Mouse (Mus musculus): ENCODE measurements at regions not wholly inside any gene's neighbourhood (a gene's known extent, or its start where the extent isn't known, plus 50 kb on each side); places are given as distances from the start of the nearest gene placed in this dataset.
A peak's percentile ranks its signal among the peaks of the same experiment; 100 is the strongest.

GRCm38 (mm10) chr12:54459462-54460134, 196.8 kb downstream of the Sptssa start:
- DNase-seq: no peak
- intact Hi-C loops (cut with DNase I): no loop called here

GRCm38 (mm10) chr12:54456731-54457130, 199.6 kb downstream of the Sptssa start:
- no peak for DNase-seq
- intact Hi-C loops (cut with DNase I): no loop called here

GRCm38 (mm10) chr12:54454606-54455005, 201.8 kb downstream of the Sptssa start:
- DNase-seq: no peak
- intact Hi-C loops (cut with DNase I): no loop called here

DNA sequence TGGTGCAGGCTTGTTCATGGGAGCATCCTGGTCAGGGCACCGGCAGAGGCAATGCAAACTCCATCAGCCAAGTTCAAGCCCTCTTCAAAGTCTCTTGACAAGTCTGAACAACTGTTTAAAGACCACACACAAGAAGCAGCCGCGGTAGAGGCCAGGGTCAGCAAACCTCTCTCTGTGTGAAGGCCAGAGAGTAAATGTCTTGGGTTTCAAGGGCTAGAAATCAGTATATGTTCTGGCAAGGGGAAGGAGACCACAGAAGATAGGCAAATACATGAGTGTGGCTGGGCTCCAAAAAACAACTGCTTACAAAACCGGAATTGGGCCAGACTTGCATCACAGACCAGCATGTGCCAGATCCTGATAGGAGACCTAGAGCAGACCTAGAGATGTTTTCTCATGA, 203.0 kb downstream of the Sptssa start:
- no peak for DNase-seq
- intact Hi-C loops (cut with DNase I): no loop called here

GRCm38 (mm10) chr12:54450369-54450768, 206.0 kb downstream of the Sptssa start:
- DNase-seq: no peak
- intact Hi-C loops (cut with DNase I): no loop called here

GRCm38 (mm10) chr12:54448221-54448620, 208.2 kb downstream of the Sptssa start:
- intact Hi-C loops (cut with DNase I): no loop called here
- no peak for DNase-seq

DNA sequence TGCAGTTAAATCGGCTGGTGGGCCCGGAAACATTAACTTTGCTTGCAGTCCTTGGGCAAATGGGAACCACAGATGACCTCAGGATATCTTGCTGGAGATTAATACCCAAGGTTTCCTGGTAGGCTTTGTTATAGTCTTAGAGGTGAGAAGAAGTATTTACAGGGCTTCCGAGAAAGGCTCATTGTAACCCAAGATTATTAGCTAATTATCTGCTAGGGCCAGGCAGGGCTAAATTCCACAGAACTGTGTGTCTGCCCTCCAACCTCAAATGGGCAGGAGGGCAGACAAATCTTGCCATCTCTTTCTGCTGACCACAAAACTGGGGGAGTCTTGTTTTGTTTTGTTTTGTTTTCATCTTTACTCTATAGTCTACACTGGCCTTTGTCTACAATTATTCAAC, 209.0 kb downstream of the Sptssa start:
- intact Hi-C loops (cut with DNase I): no loop called here
- no peak for DNase-seq

- DNase-seq: no peak
- intact Hi-C loops (cut with DNase I): no loop called here
Observed at GRCm38 (mm10) chr12:54446356-54446755, 210.0 kb downstream of the Sptssa start.

DNA sequence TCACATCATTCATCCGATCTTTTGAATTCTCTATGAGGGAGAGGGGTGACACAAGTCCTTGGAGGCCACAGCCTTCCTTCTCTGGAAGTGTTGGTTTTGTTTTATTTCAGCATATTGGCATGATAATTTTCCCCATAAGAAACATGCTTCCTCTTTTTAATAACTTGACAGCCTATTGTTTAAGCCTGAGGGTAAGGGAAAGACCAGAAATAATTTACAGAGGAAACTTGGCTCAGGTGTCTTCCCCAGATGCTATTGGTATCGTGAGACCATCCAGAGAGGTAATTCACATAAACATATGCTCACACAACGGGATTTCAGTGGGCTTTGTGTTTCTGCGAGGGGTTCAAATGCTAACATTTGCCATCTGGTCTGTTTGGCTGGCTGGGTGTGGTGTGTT, 212.0 kb downstream of the Sptssa start:
- DNase-seq: no peak
- intact Hi-C loops (cut with DNase I): no loop called here

GRCm38 (mm10) chr12:54443285-54443684, 213.1 kb downstream of the Sptssa start:
- intact Hi-C loops (cut with DNase I): no loop called here
- DNase-seq: no peak

DNA sequence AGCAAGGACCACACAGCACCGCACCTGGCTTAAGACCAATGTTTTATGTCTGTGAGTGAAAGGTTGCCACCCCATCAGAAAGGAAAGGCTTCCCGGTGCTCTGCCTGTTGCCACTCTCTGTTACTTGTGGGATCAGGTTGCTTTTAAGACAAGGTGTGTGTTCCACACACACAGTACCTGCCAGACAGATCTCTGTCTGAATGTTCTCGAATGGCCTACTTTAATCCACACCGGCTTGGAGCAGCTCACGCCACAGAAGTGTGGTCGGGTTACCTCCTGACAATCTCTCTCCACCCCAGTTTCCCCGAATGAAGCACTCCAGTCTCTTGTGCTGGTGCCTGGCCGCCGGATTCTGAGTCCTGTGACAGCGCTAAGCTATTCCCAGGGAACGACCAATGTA, 214.0 kb downstream of the Sptssa start:
- no peak for DNase-seq
- intact Hi-C loops (cut with DNase I): no loop called here

DNA sequence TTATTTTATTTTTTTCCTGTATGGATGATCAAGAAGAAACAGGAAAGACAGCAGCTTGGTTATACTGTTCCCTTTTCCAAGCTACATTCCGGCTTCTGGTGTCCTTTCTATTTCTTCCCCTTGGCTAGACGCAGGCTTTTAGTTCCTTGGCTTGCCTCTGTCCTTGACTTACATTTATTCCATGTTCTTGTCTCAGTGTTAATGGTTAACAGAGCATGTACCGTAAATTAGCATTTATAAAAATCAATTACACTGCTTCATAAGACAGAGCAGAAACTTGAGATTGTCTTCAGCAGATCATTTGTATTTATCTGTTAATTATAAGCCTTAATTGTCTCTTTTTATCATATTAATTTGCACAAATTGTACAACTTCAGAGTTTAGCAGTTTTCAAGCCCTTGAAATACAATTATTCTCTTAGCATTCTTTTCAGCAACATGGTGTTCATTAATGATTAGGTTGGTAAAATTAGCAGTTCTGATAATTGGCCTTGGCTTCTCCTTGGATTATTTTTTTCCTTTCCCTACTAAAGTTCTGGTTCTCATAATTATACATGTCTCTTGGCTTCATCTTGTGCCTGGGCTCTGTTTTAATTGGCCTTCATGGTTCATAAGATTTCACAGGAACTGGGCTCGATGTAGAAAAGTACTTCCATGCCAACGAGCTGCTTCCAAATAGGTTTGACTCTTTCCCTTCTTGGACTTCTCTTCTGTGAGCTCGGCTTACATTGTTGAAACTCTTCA, 215.4 kb downstream of the Sptssa start:
- no peak for DNase-seq
- intact Hi-C loops (cut with DNase I): no loop called here

GRCm38 (mm10) chr12:54438793-54439192, 217.6 kb downstream of the Sptssa start:
- intact Hi-C loops (cut with DNase I): no loop called here
- DNase-seq: no peak

- intact Hi-C loops (cut with DNase I): no loop called here
- DNase-seq: no peak
Observed at GRCm38 (mm10) chr12:54425236-54425635, 221.6 kb upstream of the Egln3 start.

- no peak for DNase-seq
- intact Hi-C loops (cut with DNase I): no loop called here
Observed at GRCm38 (mm10) chr12:54414829-54415228, 211.2 kb upstream of the Egln3 start.

DNA sequence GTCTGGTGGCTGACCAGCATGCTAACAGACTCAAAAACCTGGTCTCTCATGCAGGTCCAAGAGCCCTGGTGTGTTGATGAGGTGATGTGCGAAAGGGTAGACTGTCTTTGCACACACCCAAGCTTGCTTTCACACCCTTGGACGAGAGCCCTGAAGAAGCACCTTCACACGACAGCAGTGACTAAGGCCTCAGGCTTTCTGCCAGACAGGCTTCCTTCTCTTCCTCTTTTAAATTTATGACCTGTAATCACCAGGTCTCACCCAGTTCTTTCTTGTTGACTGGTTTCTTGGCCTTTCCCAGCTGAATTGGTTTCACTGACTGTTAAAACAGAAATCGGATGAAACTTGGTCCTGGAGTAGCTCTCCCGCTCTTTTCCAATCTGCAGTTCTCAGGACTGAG, 210.5 kb upstream of the Egln3 start:
- no peak for DNase-seq
- intact Hi-C loops (cut with DNase I): no loop called here

DNA sequence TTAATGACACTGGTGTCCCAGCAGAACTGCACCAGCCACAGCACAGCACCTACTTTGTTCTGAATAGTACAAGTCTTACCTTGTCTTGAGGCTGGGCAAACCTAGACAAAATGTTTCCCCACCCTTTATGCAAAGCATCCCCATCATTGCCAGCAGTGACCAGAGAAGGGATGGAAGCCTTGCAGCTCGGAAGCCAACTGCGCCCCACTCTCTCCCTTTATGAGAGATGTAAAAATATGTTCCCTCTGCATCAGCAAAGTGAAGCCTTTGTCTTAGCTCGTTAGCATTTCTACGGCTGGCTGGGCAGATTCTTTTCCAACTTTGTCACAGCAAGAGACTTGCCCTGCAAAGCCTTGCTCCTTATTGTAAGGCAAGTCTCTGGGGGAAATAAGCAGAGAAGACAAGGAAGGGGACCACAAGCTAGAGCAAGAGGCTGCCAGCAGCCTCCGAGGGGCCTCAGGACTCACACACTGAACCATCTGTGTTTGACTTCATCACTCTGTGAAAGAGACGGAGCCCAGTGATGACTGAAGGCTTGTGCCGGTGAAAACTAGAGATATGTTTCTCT, 206.5 kb upstream of the Egln3 start:
- no peak for DNase-seq
- intact Hi-C loops (cut with DNase I): no loop called here

GRCm38 (mm10) chr12:54408906-54409305, 205.2 kb upstream of the Egln3 start:
- no peak for DNase-seq
- intact Hi-C loops (cut with DNase I): loop anchor here (10.0 kb wide), 1 partner anchor 204 kb away; the partner anchor contains the start of gene Egln3

- intact Hi-C loops (cut with DNase I): loop anchor here (10.0 kb wide), 1 partner anchor 203 kb away; the partner anchor contains the start of gene Egln3
- no peak for DNase-seq
Observed at GRCm38 (mm10) chr12:54407301-54407896, 203.7 kb upstream of the Egln3 start.

DNA sequence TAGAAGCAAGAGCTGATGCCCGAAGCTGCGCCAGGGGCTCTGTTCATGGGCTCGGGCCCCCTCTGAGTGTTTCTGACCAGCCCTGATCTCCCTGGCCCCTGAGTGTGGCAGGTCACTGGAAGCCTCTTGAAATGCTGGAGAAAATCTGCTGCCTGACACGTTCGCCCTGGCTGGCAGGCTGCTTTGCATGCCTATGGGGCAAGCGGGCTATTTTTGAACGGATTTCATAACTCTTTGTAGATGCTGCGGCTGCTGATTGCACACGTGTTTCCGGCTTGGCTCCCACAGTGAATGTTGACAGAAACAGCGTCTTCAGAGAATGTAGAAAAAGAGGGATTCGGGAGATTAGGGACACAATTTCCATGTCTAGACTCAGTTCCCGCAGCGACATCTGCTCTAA, 201.4 kb upstream of the Egln3 start:
- DNase-seq: peak; percentile 40 to 50
- intact Hi-C loops (cut with DNase I): loop anchor here (10.0 kb wide), 1 partner anchor 200 kb away; the partner anchor contains the start of gene Egln3

- DNase-seq: no peak
- intact Hi-C loops (cut with DNase I): loop anchor here (10.0 kb wide), 1 partner anchor 198 kb away; the partner anchor contains the start of gene Egln3
Observed at GRCm38 (mm10) chr12:54402591-54402990, 198.9 kb upstream of the Egln3 start.
